ENCODE assay signal across 8 mouse cellular contexts in genomic region chr1:182408243-182408642, GRCm38 (mm10). TPM values are rescaled to one million over a fixed set of nuclear protein-coding genes. Genes with fewer than 3 reads are reported as not detected.
DNase-seq lines count a peak whose midpoint lies in the region; ATAC-seq and TF ChIP-seq lines count a peak whose summit lies in the region.

No protein-coding gene starts in this region.

- WGBS in kidney, postnatal 0 days: 2% methylated on average over 13 of the region's 13 CpGs
- 4% methylated on average over 13 of the region's 13 CpGs for WGBS in bone marrow, adult 2 months
- 7% methylated on average over 13 of the region's 13 CpGs for WGBS in forebrain, embryonic 10.5 days
- 6% methylated on average over 13 of the region's 13 CpGs for WGBS in liver, embryonic 13.5 days (ENCODE audit: insufficient replicate concordance)

- H3K27me3 ChIP-seq in kidney, postnatal 0 days (ENCODE audit: insufficient read depth, low read length): no peaks in the 10 kb centered on the region
- no peaks in the 10 kb centered on the region for H3K27me3 ChIP-seq in forebrain, embryonic 10.5 days (ENCODE audit: poor library complexity, severe bottlenecking)
- 0 out of 2 replicates have a peak, but pooled peaks cover 3% of the 10 kb centered on the region for H3K27me3 ChIP-seq in liver, embryonic 13.5 days

- peak overlapping the region; percentile 95 for H3K9ac ChIP-seq in kidney, postnatal 0 days (ENCODE audit: low read depth, low read length)
- H3K9ac ChIP-seq in liver, embryonic 13.5 days: peak overlapping the region; percentile 80

- peaks cover 5% of the 10 kb centered on the region; the same call in 1 of the 2 replicates for H3K4me1 ChIP-seq in kidney, postnatal 0 days (replicated peaks; ENCODE audit: insufficient read depth, low read length)
- no peaks in the 10 kb centered on the region; the same call in 1 of the 2 replicates for H3K4me1 ChIP-seq in bone marrow, adult 2 months (ENCODE audit: control insufficient read depth, insufficient read depth, low read length)
- H3K4me1 ChIP-seq in forebrain, embryonic 10.5 days: peaks cover 45% of the 10 kb centered on the region
- H3K4me1 ChIP-seq in liver, embryonic 13.5 days (replicated peaks): peaks cover 31% of the 10 kb centered on the region

- no peak for TF ChIP-seq POLR2A in bone marrow, adult 2 months (IDR thresholded peaks at IDR 0.05; ENCODE audit: borderline replicate concordance, control insufficient read depth, low read depth, low read length)

- no peak for TF ChIP-seq CTCF in kidney, postnatal 0 days (IDR thresholded peaks at IDR 0.05; ENCODE audit: low read depth)
- TF ChIP-seq CTCF in bone marrow, adult 2 months (IDR thresholded peaks at IDR 0.05; ENCODE audit: control insufficient read depth, insufficient read depth, low read length): no peak

- H3K4me3 ChIP-seq in kidney, postnatal 0 days (replicated peaks; ENCODE audit: low read depth, low read length): peak overlapping the region; percentile 92
- peak overlapping the region; percentile 70 for H3K4me3 ChIP-seq in bone marrow, adult 2 months (replicated peaks; ENCODE audit: control insufficient read depth, low read depth, low read length)
- peak overlapping the region; percentile 89 for H3K4me3 ChIP-seq in forebrain, embryonic 10.5 days
- peak overlapping the region; percentile 90 for H3K4me3 ChIP-seq in liver, embryonic 13.5 days (replicated peaks)

- peak overlapping the region; percentile 77 for H3K4me2 ChIP-seq in kidney, postnatal 0 days (ENCODE audit: low read length)
- peak overlapping the region; percentile 97 for H3K4me2 ChIP-seq in liver, embryonic 13.5 days

- H3K27ac ChIP-seq in kidney, postnatal 0 days: peak overlapping the region; percentile 91
- peak overlapping the region; percentile 43; the same call in 1 of the 2 replicates for H3K27ac ChIP-seq in bone marrow, adult 2 months (ENCODE audit: control insufficient read depth, insufficient read depth, low read depth, low read length, poor library complexity)
- peak overlapping the region; percentile 99 for H3K27ac ChIP-seq in forebrain, embryonic 10.5 days
- H3K27ac ChIP-seq in liver, embryonic 13.5 days: peak overlapping the region; percentile 68; the same call in 1 of the 2 replicates

- ATAC-seq in kidney, postnatal 0 days (replicated peaks; ENCODE audit: low FRiP score, low read depth): no peak
- no peak for ATAC-seq in liver, embryonic 13.5 days (ENCODE audit: low read depth)
- ATAC-seq in monocyte, adult 5-6 weeks (replicated peaks; ENCODE audit: insufficient number of reproducible peaks, low FRiP score, low TSS enrichment, poor library complexity, severe bottlenecking): no peak

- no peaks in the 10 kb centered on the region for H3K9me3 ChIP-seq in kidney, postnatal 0 days (replicated peaks; ENCODE audit: low read length)
- H3K9me3 ChIP-seq in forebrain, embryonic 10.5 days: no peaks in the 10 kb centered on the region
- no peaks in the 10 kb centered on the region for H3K9me3 ChIP-seq in liver, embryonic 13.5 days (replicated peaks)

- H3K36me3 ChIP-seq in kidney, postnatal 0 days (ENCODE audit: insufficient read depth, low read length): no peaks in the 10 kb centered on the region
- no peaks in the 10 kb centered on the region for H3K36me3 ChIP-seq in forebrain, embryonic 10.5 days (replicated peaks)
- H3K36me3 ChIP-seq in liver, embryonic 13.5 days: no peaks in the 10 kb centered on the region

- no peak for DNase-seq in kidney, postnatal 0 days (ENCODE audit: low spot score)
- no peak for DNase-seq in kidney, adult 8-10 months
- no peak for DNase-seq in forebrain, embryonic 10.5 days (ENCODE audit: extremely low spot score, low spot score)
- no peak for DNase-seq in liver, embryonic 13.5 days
- no peak for DNase-seq in right cerebral cortex, adult 2 months (ENCODE audit: low spot score in 2 of 2)
- DNase-seq in layer of hippocampus, adult 9-11 months: no peak

RNA-seq across cellular contexts. Expression of gene Trp53bp2, which starts 0.7 kb away (rescaled TPM):
- polyA plus RNA-seq in kidney, postnatal 0 days (2015; fragmentation: Nextera tagmentation; extraction: Ambion mirVana): 26.1 and 26.7 TPM in 2 replicates
- polyA plus RNA-seq in bone marrow, adult 2 months (2011; ENCODE audit: insufficient read depth, insufficient read length, low replicate concordance, missing spikeins): 4.0 and 5.4 TPM in 2 replicates
- 23.8 and 28.5 TPM in 2 replicates for polyA plus RNA-seq in forebrain, embryonic 10.5 days (2016; fragmentation: Nextera tagmentation; extraction: Ambion mirVana)
- polyA plus RNA-seq in liver, embryonic 13.5 days (2015; fragmentation: Nextera tagmentation; extraction: Ambion mirVana): 3.1 and 3.8 TPM in 2 replicates
- total RNA-seq in monocyte, adult 5-6 weeks (2017): 14.7 to 27.1 TPM (median 23.8 TPM) in 3 replicates

Comparison
In these comparisons a context has a peak if more than half of its experiments do, and no peak if none do; other contexts are left out.
1. H3K27ac ChIP-seq: peak in every context shown above with its lines; median percentile 99 in forebrain, embryonic 10.5 days; 91 in kidney, postnatal 0 days; 68 in liver, embryonic 13.5 days; 43 in bone marrow, adult 2 months.